Mouse (Mus musculus): ENCODE data around the gene Maml3. TPM values are rescaled to one million over a fixed set of nuclear protein-coding genes. Genes with fewer than 3 reads are reported as not detected.

Gene Maml3
- polyA plus RNA-seq, 1 experiment from 2014 or later = 2.9 TPM

DNA sequence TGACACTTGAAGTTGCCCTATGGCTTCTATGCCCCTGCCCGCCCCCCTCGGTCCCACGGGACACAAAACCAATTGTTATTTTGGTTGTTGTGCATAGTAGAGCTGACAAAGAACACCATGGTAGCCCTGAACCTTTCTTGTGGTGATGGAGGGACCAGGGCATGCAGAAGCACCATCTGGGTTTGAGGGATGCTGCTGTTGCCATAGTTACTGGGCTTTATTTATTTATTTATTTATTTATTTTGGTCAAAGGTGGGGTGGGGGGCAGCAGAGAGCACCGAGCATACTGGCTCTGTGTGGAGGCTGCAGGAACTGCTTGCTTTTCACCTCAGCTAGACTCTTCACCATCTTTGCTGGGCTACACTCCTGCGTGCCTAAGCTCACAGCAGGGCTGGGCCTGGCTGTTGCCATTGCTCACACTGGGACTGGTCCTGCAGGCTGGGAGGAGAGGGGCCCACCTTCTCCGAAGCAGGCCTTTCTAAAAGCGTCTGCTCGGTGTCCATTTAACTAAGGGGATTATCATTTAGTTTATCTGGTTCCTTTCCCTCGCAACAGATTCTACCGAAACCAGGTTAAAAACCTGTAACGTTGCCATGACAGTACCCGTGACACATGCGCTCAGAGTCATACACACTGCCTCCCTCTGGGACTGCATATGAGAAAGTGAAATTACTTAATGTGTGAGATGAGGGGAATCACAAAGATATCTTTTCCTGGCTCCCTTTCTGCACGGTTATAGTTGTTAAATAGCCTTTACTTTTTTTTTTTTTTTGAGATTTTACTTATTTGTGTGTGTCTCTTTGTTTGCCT lies 375.6 kb downstream of the Maml3 start:
- H3K27ac ChIP-seq (replicated peaks) = no peak overlapping the region
- ATAC-seq (ENCODE audit: low FRiP score, low TSS enrichment) (0 out of 2 replicates have a peak, but pooled peaks have one; percentile 15), DNase-seq (ENCODE audit: low spot score) (no peak)
- H3K9ac ChIP-seq (ENCODE audit: low read length) = no peak overlapping the region
- no peak overlapping the region for H3K4me2 ChIP-seq (replicated peaks; ENCODE audit: low read depth)
- H3K9me3 ChIP-seq (ENCODE audit: control insufficient read depth, low read length) = no peaks in the 10 kb centered on the region
- no peak for TF ChIP-seq EP300 (optimal IDR thresholded peaks at IDR 0.05)
- TF ChIP-seq CTCF (IDR thresholded peaks at IDR 0.05; ENCODE audit: low read depth) = no peak
- no peak overlapping the region for H3K4me3 ChIP-seq (ENCODE audit: low read depth, low read length)
- WGBS = 69% methylated on average over 14 of the region's 14 CpGs
- H3K4me1 ChIP-seq (replicated peaks; ENCODE audit: control insufficient read depth, insufficient read depth) = 0 out of 2 replicates have a peak, but pooled peaks cover 2% of the 10 kb centered on the region
- H3K36me3 ChIP-seq (ENCODE audit: control insufficient read depth, insufficient read depth, low read length) = no peaks in the 10 kb centered on the region
- no peaks in the 10 kb centered on the region for H3K27me3 ChIP-seq (ENCODE audit: control insufficient read depth, insufficient read depth, low read length)

DNA sequence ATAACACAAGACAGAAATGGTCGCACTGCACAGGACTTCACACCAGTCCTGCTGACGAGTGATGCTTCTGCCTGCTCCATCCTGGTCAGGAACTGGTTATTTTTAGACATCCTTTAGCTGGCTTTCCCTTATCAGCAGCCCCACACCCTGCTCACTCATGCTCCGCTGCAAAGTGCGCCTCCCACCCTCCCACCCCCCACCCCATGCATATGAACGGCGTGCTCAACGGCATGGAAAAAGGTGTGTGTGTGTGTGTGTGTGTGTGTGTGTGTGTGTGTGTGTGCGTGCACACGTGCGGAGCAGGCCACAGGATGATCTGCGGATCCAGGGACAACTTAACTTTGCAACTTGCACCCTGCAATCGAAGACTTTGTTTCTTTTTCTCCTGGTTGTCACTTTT lies 376.4 kb downstream of the Maml3 start:
- Histone ChIP-seq H3K4me2 (replicated peaks; ENCODE audit: low read depth) (no peak overlapping the region), H3K36me3 (ENCODE audit: control insufficient read depth, insufficient read depth, low read length) (no peaks in the 10 kb centered on the region), H3K9ac (ENCODE audit: low read length) (no peak overlapping the region), H3K27ac (replicated peaks) (no peak overlapping the region), H3K4me3 (ENCODE audit: low read depth, low read length) (no peak overlapping the region), H3K4me1 (replicated peaks; ENCODE audit: control insufficient read depth, insufficient read depth) (0 out of 2 replicates have a peak, but pooled peaks cover 2% of the 10 kb centered on the region), H3K9me3 (ENCODE audit: control insufficient read depth, low read length) (no peaks in the 10 kb centered on the region), H3K27me3 (ENCODE audit: control insufficient read depth, insufficient read depth, low read length) (no peaks in the 10 kb centered on the region)
- ATAC-seq (ENCODE audit: low FRiP score, low TSS enrichment) (no peak), DNase-seq (ENCODE audit: low spot score) (no peak)
- 52% methylated on average over 12 of the region's 12 CpGs for WGBS
- TF ChIP-seq EP300 (optimal IDR thresholded peaks at IDR 0.05) (no peak), CTCF (IDR thresholded peaks at IDR 0.05; ENCODE audit: low read depth) (no peak)

DNA sequence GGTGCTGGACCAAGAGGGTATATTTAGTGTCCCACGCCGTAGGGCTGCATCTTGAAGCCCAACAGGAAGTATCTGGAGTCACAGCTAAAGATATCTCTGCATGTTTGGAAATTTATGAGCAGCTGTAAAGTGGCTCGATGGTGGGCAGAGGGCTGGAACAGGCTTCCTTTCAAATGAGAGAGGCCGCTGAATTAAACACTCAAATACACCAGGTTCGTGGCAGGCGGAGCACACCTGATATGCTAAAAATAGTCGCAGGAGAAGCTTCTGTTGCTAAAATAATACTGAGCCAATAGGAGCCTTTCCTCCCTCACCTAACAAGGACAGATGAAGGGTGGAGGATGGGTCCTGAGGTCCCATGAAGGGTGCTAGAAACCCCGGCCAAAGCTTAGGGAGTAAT lies 376.9 kb downstream of the Maml3 start:
- no peaks in the 10 kb centered on the region for H3K36me3 ChIP-seq (ENCODE audit: control insufficient read depth, insufficient read depth, low read length)
- H3K4me2 ChIP-seq (replicated peaks; ENCODE audit: low read depth) = no peak overlapping the region
- no peak overlapping the region for H3K27ac ChIP-seq (replicated peaks)
- ATAC-seq (ENCODE audit: low FRiP score, low TSS enrichment) = no peak
- H3K9ac ChIP-seq (ENCODE audit: low read length) = no peak overlapping the region
- no peak for TF ChIP-seq CTCF (IDR thresholded peaks at IDR 0.05; ENCODE audit: low read depth)
- no peak for TF ChIP-seq EP300 (optimal IDR thresholded peaks at IDR 0.05)
- H3K4me3 ChIP-seq (ENCODE audit: low read depth, low read length) = no peak overlapping the region
- no peaks in the 10 kb centered on the region for H3K27me3 ChIP-seq (ENCODE audit: control insufficient read depth, insufficient read depth, low read length)
- 52% methylated on average over 8 of the region's 8 CpGs for WGBS
- no peak for DNase-seq (ENCODE audit: low spot score)
- 0 out of 2 replicates have a peak, but pooled peaks cover 2% of the 10 kb centered on the region for H3K4me1 ChIP-seq (replicated peaks; ENCODE audit: control insufficient read depth, insufficient read depth)
- H3K9me3 ChIP-seq (ENCODE audit: control insufficient read depth, low read length) = no peaks in the 10 kb centered on the region

DNA sequence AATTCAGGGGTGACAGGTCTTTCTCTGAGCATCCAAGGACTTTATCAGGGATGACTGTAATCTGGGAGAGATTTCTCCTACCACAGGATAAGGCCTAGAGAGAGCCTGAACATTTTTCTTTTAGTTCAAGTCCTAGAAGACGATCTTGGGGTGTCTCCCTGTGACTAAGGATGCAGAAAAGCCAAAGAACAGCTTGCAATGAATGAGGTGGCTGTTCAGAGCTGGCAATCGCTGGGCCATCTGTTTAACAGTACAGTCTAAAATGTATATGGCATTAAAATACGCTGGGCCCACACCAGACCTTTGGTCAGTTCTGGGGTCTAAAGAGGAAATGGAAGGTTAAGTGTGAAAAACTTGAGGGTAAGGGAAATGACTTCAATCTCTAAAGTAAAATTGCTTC lies 377.4 kb downstream of the Maml3 start:
- no peak for TF ChIP-seq CTCF (IDR thresholded peaks at IDR 0.05; ENCODE audit: low read depth)
- TF ChIP-seq EP300 (optimal IDR thresholded peaks at IDR 0.05) = no peak
- Histone ChIP-seq H3K9me3 (ENCODE audit: control insufficient read depth, low read length) (no peaks in the 10 kb centered on the region), H3K4me2 (replicated peaks; ENCODE audit: low read depth) (no peak overlapping the region), H3K27me3 (ENCODE audit: control insufficient read depth, insufficient read depth, low read length) (no peaks in the 10 kb centered on the region), H3K4me3 (ENCODE audit: low read depth, low read length) (no peak overlapping the region), H3K4me1 (replicated peaks; ENCODE audit: control insufficient read depth, insufficient read depth) (0 out of 2 replicates have a peak, but pooled peaks cover 2% of the 10 kb centered on the region), H3K9ac (ENCODE audit: low read length) (no peak overlapping the region), H3K27ac (replicated peaks) (no peak overlapping the region), H3K36me3 (ENCODE audit: control insufficient read depth, insufficient read depth, low read length) (no peaks in the 10 kb centered on the region)
- ATAC-seq (ENCODE audit: low FRiP score, low TSS enrichment) = no peak
- WGBS = 63% methylated on average over 3 of the region's 3 CpGs
- no peak for DNase-seq (ENCODE audit: low spot score)

DNA sequence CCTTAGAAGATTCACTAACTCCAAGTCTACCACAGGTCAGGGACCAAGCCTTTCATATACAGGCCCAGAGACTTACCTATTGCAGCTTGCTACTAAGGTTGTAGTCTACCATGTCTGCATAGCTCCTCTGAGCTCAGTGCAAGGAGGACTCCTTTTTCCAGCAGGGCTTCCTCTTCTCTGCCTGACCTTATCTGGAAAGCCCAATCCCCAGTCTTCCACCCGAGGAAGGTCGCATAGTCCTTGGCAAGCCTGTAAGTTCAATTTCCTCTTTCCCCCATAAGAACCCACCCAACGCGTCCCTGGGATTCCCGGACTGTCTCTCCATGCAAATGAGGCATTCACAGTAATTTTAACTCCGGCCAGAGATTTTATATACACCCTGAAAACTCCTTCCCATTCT lies 378.6 kb downstream of the Maml3 start:
- TF ChIP-seq EP300 (optimal IDR thresholded peaks at IDR 0.05) (no peak), CTCF (IDR thresholded peaks at IDR 0.05; ENCODE audit: low read depth) (no peak)
- Histone ChIP-seq H3K4me1 (replicated peaks; ENCODE audit: control insufficient read depth, insufficient read depth) (0 out of 2 replicates have a peak, but pooled peaks cover 2% of the 10 kb centered on the region), H3K27me3 (ENCODE audit: control insufficient read depth, insufficient read depth, low read length) (no peaks in the 10 kb centered on the region), H3K4me2 (replicated peaks; ENCODE audit: low read depth) (no peak overlapping the region), H3K4me3 (ENCODE audit: low read depth, low read length) (no peak overlapping the region), H3K9me3 (ENCODE audit: control insufficient read depth, low read length) (no peaks in the 10 kb centered on the region), H3K27ac (replicated peaks) (no peak overlapping the region), H3K36me3 (ENCODE audit: control insufficient read depth, insufficient read depth, low read length) (no peaks in the 10 kb centered on the region), H3K9ac (ENCODE audit: low read length) (no peak overlapping the region)
- DNase-seq (ENCODE audit: low spot score) (no peak), ATAC-seq (ENCODE audit: low FRiP score, low TSS enrichment) (no peak)
- 85% methylated on average over 6 of the region's 6 CpGs for WGBS

DNA sequence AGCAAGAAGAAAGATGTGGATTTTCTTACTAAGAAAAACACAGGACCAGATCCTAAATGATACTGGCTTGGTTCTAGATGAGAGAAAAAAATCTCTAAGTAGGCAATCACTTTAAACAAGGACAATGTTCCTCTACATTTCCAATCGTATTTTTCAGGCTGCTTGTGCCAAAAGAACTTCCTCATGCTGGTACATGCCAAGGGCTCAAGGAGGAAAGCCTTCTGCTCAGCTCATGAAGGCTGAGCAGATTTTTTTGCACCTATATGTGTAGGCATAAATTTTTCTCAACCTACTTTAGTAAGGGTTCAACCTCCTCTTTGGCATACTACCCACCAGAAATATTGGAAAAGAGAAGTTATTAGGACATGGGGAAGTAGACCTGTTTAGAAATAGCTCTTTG lies 384.9 kb downstream of the Maml3 start:
- DNase-seq (ENCODE audit: low spot score) (no peak), ATAC-seq (ENCODE audit: low FRiP score, low TSS enrichment) (no peak)
- TF ChIP-seq EP300 (optimal IDR thresholded peaks at IDR 0.05) (no peak), CTCF (IDR thresholded peaks at IDR 0.05; ENCODE audit: low read depth) (no peak)
- Histone ChIP-seq H3K36me3 (ENCODE audit: control insufficient read depth, insufficient read depth, low read length) (no peaks in the 10 kb centered on the region), H3K9ac (ENCODE audit: low read length) (no peak overlapping the region), H3K9me3 (ENCODE audit: control insufficient read depth, low read length) (no peaks in the 10 kb centered on the region), H3K4me2 (replicated peaks; ENCODE audit: low read depth) (no peak overlapping the region), H3K4me1 (replicated peaks; ENCODE audit: control insufficient read depth, insufficient read depth) (no peaks in the 10 kb centered on the region), H3K27me3 (ENCODE audit: control insufficient read depth, insufficient read depth, low read length) (no peaks in the 10 kb centered on the region), H3K27ac (replicated peaks) (no peak overlapping the region), H3K4me3 (ENCODE audit: low read depth, low read length) (no peak overlapping the region)
- 33% methylated on average over 1 of the region's 1 CpGs for WGBS

Data from stomach, postnatal 0 days (tissue).